Mouse (Mus musculus) testis, postnatal 10 days (tissue): ENCODE measurements around the gene Heatr5a.

Experiments used
- DNase-seq: peaks from one replicate; pipeline ENCODE4 v3.0.0; 2021; ENCODE audit warnings: low spot score

Heatr5a gene

GRCm38 (mm10) chr12:51970352-51971069, 610 bp downstream of the Heatr5a start:
- DNase-seq, result no peak

GRCm38 (mm10) chr12:51969876-51970275, 1.2 kb downstream of the Heatr5a start:
- no peak for DNase-seq

GRCm38 (mm10) chr12:51969092-51969491, 2.0 kb downstream of the Heatr5a start:
- no peak for DNase-seq

- DNase-seq, result no peak
Observed at GRCm38 (mm10) chr12:51967915-51968595, 3.1 kb downstream of the Heatr5a start.

GRCm38 (mm10) chr12:51957626-51958025, 13.5 kb downstream of the Heatr5a start:
- no peak for DNase-seq

GRCm38 (mm10) chr12:51952309-51952708, 18.8 kb downstream of the Heatr5a start:
- no peak for DNase-seq

GRCm38 (mm10) chr12:51947498-51947945, 23.6 kb downstream of the Heatr5a start:
- no peak for DNase-seq

GRCm38 (mm10) chr12:51945331-51945730, 25.8 kb downstream of the Heatr5a start:
- no peak for DNase-seq

- no peak for DNase-seq
Observed at GRCm38 (mm10) chr12:51939848-51940247, 31.3 kb downstream of the Heatr5a start.

GRCm38 (mm10) chr12:51937938-51938337, 33.2 kb downstream of the Heatr5a start:
- no peak for DNase-seq

- no peak for DNase-seq
Observed at GRCm38 (mm10) chr12:51929630-51930029, 41.5 kb downstream of the Heatr5a start.

- no peak for DNase-seq
Observed at GRCm38 (mm10) chr12:51917191-51917590, 53.9 kb downstream of the Heatr5a start.

- no peak for DNase-seq
Observed at GRCm38 (mm10) chr12:51914903-51915670, 56.0 kb downstream of the Heatr5a start.

- DNase-seq, result peak; percentile 55
Observed at GRCm38 (mm10) chr12:51909202-51909601, 61.9 kb downstream of the Heatr5a start.

GRCm38 (mm10) chr12:51907543-51907942, 63.6 kb downstream of the Heatr5a start:
- DNase-seq, result no peak

- no peak for DNase-seq
Observed at GRCm38 (mm10) chr12:51900551-51900950, 70.6 kb downstream of the Heatr5a start.

GRCm38 (mm10) chr12:51896901-51897300, 74.2 kb downstream of the Heatr5a start:
- no peak for DNase-seq

GRCm38 (mm10) chr12:51888609-51889008, 82.5 kb downstream of the Heatr5a start:
- DNase-seq, result no peak

GRCm38 (mm10) chr12:51887301-51888290, 83.5 kb downstream of the Heatr5a start:
- no peak for DNase-seq

- DNase-seq, result no peak
Observed at GRCm38 (mm10) chr12:51886369-51886768, 84.8 kb downstream of the Heatr5a start.

GRCm38 (mm10) chr12:51884801-51885200, 86.3 kb downstream of the Heatr5a start:
- DNase-seq, result no peak
